Mouse (Mus musculus): ENCODE results near the gene Tdrd6.

Tdrd6 gene

GRCm38 (mm10) chr17:43567593-43567991 lies 62.5 kb downstream of the Tdrd6 start:
- in situ Hi-C loops (cut with MboI; ENCODE audit: low pct_unique_long_range_greater_than_20kb in 1 of 2, low sequenced_read_pairs in 2 of 2, unreplicated experiment in 1 of 2) = no loop called here
